Mouse (Mus musculus): ENCODE data around the gene Supt4a.

Gene Supt4a

GRCm38 (mm10) chr11:87772354-87772753 is 35.0 kb downstream of the Supt4a start:
- DNase-seq = no peak

GRCm38 (mm10) chr11:87778100-87778765 is 40.9 kb downstream of the Supt4a start:
- DNase-seq = peak; percentile 86

GRCm38 (mm10) chr11:87778915-87779314 is 41.6 kb downstream of the Supt4a start:
- no peak for DNase-seq

GRCm38 (mm10) chr11:87779392-87779791 is 42.0 kb downstream of the Supt4a start:
- no peak for DNase-seq

GRCm38 (mm10) chr11:87780130-87780529 is 42.8 kb downstream of the Supt4a start:
- no peak for DNase-seq

- no peak for DNase-seq
These were observed 52.7 kb downstream of the Supt4a start for GRCm38 (mm10) chr11:87790088-87790487.

Measured in lung, postnatal 10 days (tissue).